Mouse (Mus musculus) Patski (cell line): ENCODE measurements around the gene B230217C12Rik. TPM values are rescaled to one million over a fixed set of nuclear protein-coding genes. Genes with fewer than 3 reads are reported as not detected.

Source experiments
- ATAC-seq: fragments of 100-300 bp; one replicate; pipeline ENCODE4 v1.8.0; 2021
- CTCF ChIA-PET: fragments of 350-600 bp; sonication (Branson Sonifier 250); formaldehyde crosslinking; loops from one replicate; lab custom pipeline; 2022; ENCODE audit warnings: inconsistent platforms; lab: Charles Lee
- POLR2A ChIA-PET: fragments of 350-600 bp; sonication (Branson Sonifier 250); formaldehyde crosslinking; loops from one replicate; lab custom pipeline; 2022; ENCODE audit warnings: antibody characterized with exemption, inconsistent platforms; lab: Charles Lee
- DNase-seq: peaks from one replicate; pipeline ENCODE4 v3.0.0-alpha.2; 2011; ENCODE audit warnings: low read depth, low spot score
- H3K27me3 ChIP-seq: fragments of 371-371 bp; one replicate; pipeline ENCODE4 v1.5.1; 2021
- CTCF ChIP-seq: fragments of 100-300 bp; IDR thresholded peaks from one replicate; pipeline ENCODE4 v1.5.1; 2021
- in situ Hi-C: fragments of 300-500 bp; cut with MboI; formaldehyde crosslinking; loops from 3 replicates; pipeline ENCODE4 v1.11.1; 2018; ENCODE audit warnings: low pct_unique_long_range_greater_than_20kb, mixed read lengths
- polyA plus RNA-seq: library from polyadenylated mRNA; unstranded; gene quantifications from one replicate; pipeline ENCODE4 v1.2.3, GENCODE M21; 2021

The B230217C12Rik gene
- polyA plus RNA-seq, 1 experiment from 2014 or later: 1.5 TPM

DNA sequence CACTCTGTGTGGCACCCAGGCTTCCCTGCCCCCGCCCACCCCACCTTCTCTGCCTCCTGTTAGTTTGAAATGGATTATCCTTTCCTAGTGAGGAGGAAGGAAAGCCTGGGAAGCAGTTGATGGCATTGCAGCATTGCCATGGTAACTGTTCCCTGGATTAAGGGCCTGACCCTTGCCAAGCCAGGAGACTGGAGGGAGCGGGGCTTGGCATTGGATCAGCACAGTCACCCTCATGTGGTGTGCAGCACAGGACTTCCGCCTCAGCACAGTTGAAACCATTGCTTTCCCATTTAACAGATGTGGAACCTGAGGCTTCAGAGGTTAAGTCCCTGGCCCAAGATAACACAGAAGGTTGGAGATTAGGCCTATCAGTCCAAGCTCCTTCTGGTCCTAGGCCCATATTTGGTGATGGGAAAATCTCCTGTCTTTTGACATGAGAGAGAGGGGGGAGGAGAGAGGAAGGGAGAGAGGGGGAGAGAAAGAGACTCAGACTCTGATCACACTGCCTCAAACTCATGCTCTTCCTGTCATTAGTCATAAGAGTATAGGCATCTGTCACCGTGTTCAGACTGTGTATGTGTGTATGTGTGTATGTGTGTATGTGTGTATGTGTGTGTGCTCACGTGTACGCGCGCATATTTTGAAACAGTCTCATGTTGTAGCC, 19.0 kb upstream of the B230217C12Rik start:
- no peak for TF ChIP-seq CTCF
- in situ Hi-C loops: no loop called here
- no peaks in the 10 kb centered on the region for H3K27me3 ChIP-seq
- no peak for ATAC-seq
- no peak for DNase-seq
- POLR2A ChIA-PET: interaction anchor here (2.1 to 15.1 kb wide), 2 partner anchors 11 to 22 kb away, joined by 8 to 133 read pairs; partner anchors contain the start of gene Lasp1
- CTCF ChIA-PET: no interaction called here

DNA sequence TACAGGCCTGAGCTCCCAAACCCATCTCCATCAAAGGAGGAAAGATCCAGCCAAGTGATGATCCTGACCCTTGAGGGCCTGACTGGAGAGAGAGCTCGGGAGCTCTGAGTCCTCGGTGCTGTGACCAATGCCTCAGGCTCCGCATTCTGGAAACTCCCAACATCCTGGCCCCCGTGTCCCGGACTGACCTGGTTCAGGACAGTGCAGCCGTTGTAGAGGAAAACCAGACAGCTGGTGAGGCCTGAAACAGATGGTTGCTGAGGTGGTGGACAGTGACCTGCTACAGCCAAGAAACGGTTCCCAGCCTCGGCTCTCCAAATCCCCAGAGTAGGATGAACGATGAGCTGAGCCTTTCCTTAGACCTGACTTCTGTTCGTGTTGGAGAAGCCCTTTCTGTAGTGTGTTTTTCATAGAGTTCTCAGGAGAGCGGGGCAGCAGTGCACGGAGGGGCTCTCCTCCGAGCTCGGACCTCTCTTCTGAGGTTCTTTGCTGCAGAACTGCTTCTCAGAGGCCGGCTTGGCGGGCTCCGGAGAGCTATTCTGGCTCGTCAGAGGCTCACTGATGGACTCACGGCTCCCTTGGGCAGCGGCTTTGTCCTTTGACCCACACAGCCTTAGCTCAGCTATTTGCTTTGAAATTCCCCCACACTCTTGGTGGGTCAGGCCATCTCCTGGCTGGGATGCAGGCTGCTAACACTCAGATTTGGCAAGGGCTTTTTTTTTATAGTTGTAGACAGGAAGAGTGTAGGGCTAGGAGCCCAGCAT, 17.6 kb upstream of the B230217C12Rik start:
- no peak for TF ChIP-seq CTCF
- in situ Hi-C loops: no loop called here
- POLR2A ChIA-PET: interaction anchor here (0.9 to 1.0 kb wide), 2 partner anchors 9 to 11 kb away, joined by 3 read pairs; no protein-coding TSS in a partner anchor
- CTCF ChIA-PET: interaction anchor here (1.3 kb wide), 1 partner anchor 22 kb away, joined by 4 read pairs; no protein-coding TSS in a partner anchor
- DNase-seq: no peak
- H3K27me3 ChIP-seq: no peaks in the 10 kb centered on the region
- no peak for ATAC-seq

DNA sequence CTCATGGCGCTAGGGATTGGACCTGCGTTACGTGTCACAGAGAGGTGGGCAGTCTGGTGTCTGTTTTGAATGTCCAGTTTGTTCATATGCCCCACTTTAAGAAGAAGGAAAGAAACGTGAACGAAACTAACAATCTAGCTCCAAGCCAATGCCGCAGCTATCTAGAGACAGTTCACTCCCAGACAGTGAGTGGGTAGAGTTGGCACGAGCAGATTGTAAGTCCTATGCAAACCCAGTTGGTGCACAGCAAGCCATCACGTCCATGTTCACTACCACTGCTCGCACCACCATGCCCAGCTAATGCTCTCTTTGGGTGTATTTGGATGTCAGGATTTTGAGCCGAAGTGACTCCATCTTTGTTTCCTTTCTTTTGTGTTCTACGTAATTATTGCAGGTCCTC, 16.4 kb upstream of the B230217C12Rik start:
- H3K27me3 ChIP-seq: no peaks in the 10 kb centered on the region
- POLR2A ChIA-PET: interaction anchor here (1.0 kb wide), 1 partner anchor 17 kb away, joined by 3 read pairs; no protein-coding TSS in a partner anchor
- in situ Hi-C loops: no loop called here
- no peak for TF ChIP-seq CTCF
- CTCF ChIA-PET: no interaction called here
- ATAC-seq (no peak), DNase-seq (no peak)

- no peaks in the 10 kb centered on the region for H3K27me3 ChIP-seq
- ChIA-PET CTCF (no interaction called here), POLR2A (interaction anchor here (0.6 to 1.0 kb wide), 2 partner anchors 17 to 19 kb away, joined by 3 read pairs; no protein-coding TSS in a partner anchor)
- ATAC-seq: no peak
- in situ Hi-C loops: no loop called here
- DNase-seq: no peak
- no peak for TF ChIP-seq CTCF
Observed at GRCm38 (mm10) chr11:97824895-97825294, 15.7 kb upstream of the B230217C12Rik start.

GRCm38 (mm10) chr11:97825295-97825694, 15.3 kb upstream of the B230217C12Rik start:
- no peak for DNase-seq
- no peak for TF ChIP-seq CTCF
- H3K27me3 ChIP-seq: no peaks in the 10 kb centered on the region
- in situ Hi-C loops: no loop called here
- no peak for ATAC-seq
- ChIA-PET POLR2A (interaction anchor here (0.6 to 1.0 kb wide), 2 partner anchors 16 to 20 kb away, joined by 3 read pairs; no protein-coding TSS in a partner anchor), CTCF (no interaction called here)

- ChIA-PET CTCF (no interaction called here), POLR2A (no interaction called here)
- no peak for ATAC-seq
- DNase-seq: no peak
- in situ Hi-C loops: no loop called here
- no peaks in the 10 kb centered on the region for H3K27me3 ChIP-seq
- no peak for TF ChIP-seq CTCF
Observed at GRCm38 (mm10) chr11:97825971-97826370, 14.6 kb upstream of the B230217C12Rik start.

DNA sequence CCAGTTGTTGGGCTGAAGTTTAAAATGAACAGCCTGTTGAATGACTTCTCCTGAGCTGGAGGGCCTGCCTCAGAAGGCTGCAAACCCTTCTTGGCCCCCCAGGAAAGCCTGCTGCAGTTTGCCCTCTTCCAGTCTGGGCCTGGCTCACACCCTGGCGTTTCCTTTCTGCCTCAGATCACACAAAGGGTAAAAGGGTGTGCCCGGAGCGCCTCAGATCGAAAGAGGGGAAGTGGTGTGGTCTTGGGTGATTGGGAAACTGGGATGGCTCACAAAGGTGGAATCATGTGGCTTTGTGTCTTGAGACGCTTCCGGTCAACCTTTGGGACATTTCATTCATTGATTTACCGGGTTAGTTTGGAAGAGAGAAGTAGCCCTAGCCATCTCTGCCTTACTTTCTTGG, 14.2 kb upstream of the B230217C12Rik start:
- H3K27me3 ChIP-seq: no peaks in the 10 kb centered on the region
- DNase-seq (no peak), ATAC-seq (no peak)
- no peak for TF ChIP-seq CTCF
- in situ Hi-C loops: no loop called here
- ChIA-PET CTCF (interaction anchor here (1.8 kb wide), 1 partner anchor 14 kb away, joined by 4 read pairs; no protein-coding TSS in a partner anchor), POLR2A (no interaction called here)

GRCm38 (mm10) chr11:97827654-97828053, 12.9 kb upstream of the B230217C12Rik start:
- no peak for TF ChIP-seq CTCF

GRCm38 (mm10) chr11:97829365-97829764, 11.2 kb upstream of the B230217C12Rik start:
- DNase-seq (no peak), ATAC-seq (no peak)
- CTCF ChIA-PET: no interaction called here
- POLR2A ChIA-PET: no interaction called here
- no peaks in the 10 kb centered on the region for H3K27me3 ChIP-seq
- TF ChIP-seq CTCF: no peak
- in situ Hi-C loops: no loop called here

More at GRCm38 (mm10) chr11:97827654-97828053, 12.9 kb upstream of the B230217C12Rik start:
- in situ Hi-C loops: no loop called here
- ChIA-PET CTCF (interaction anchor here (0.8 to 1.8 kb wide), 2 partner anchors 15 to 23 kb away, joined by 3 to 4 read pairs; no protein-coding TSS in a partner anchor), POLR2A (interaction anchor here (0.6 to 1.5 kb wide), 2 partner anchors 10 to 16 kb away, joined by 3 to 4 read pairs; no protein-coding TSS in a partner anchor)
- no peak for DNase-seq
- no peaks in the 10 kb centered on the region for H3K27me3 ChIP-seq
- peak; percentile 78 for ATAC-seq

DNA sequence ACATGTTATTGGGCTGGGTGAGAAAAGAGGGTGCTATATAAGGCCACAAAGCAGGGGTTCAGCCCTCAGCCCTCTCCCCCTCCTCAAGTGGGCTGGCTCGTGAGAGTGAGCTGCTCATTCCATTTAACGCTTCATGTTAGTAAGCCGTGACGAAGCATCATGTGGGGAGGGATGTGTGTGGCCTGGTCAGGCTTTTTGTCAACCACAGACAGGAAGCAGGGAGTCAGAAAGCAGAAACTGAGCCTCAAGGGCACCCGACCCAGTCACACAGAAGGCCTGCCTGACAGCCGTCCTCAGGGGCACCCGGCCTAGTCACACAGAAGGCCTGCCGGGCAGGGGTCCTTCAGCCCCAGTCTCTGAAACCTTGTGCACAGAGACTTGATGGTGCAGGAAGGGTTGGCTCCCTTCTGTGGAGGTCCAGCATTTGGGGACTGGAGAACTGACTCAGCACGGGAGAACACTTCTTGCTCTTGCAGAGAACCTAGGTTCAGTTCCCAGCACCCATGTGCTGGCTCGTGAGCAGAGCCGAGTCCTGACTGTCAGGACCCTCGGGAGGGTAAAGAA, 10.6 kb upstream of the B230217C12Rik start:
- in situ Hi-C loops: no loop called here
- ATAC-seq (no peak), DNase-seq (no peak)
- POLR2A ChIA-PET: no interaction called here
- CTCF ChIA-PET: no interaction called here
- no peaks in the 10 kb centered on the region for H3K27me3 ChIP-seq
- no peak for TF ChIP-seq CTCF
